Mouse (Mus musculus): ENCODE measurements at regions not wholly inside any gene's neighbourhood (a gene's known extent, or its start where the extent isn't known, plus 50 kb on each side); places are given as distances from the start of the nearest gene placed in this dataset.

DNA sequence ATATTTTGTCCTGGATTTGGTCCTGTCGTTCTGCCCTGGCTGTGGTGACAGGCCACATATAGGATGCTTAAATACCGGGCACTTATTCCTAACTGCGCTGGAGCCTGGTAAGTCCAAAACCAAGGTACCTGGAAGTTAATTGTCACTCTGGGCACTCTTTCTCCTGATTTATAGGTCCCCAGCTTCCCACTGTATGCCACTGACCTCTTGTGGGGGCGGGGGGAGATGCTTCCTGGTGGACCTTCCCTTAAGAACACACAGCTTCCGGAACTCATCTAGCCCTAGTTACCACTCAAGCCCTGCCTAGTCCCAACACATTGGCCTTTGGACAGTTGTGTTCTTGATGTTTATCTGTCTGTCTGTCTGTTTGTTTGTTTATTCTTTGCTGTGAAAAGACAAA lies 165.3 kb upstream of the Ppp2r2d start:
- 85% methylated on average over 5 of the region's 5 CpGs for WGBS
- H3K4me3 ChIP-seq: no peak overlapping the region
- H3K27ac ChIP-seq: no peak overlapping the region
- no peak overlapping the region for H3K4me2 ChIP-seq
- no peaks in the 10 kb centered on the region for H3K4me1 ChIP-seq
- no peaks in the 10 kb centered on the region for H3K36me3 ChIP-seq (ENCODE audit: poor library complexity, severe bottlenecking)
- H3K27me3 ChIP-seq: no peaks in the 10 kb centered on the region
- no peak overlapping the region for H3K9ac ChIP-seq
- no peaks in the 10 kb centered on the region for H3K9me3 ChIP-seq (replicated peaks)
- ATAC-seq: no peak

DNA sequence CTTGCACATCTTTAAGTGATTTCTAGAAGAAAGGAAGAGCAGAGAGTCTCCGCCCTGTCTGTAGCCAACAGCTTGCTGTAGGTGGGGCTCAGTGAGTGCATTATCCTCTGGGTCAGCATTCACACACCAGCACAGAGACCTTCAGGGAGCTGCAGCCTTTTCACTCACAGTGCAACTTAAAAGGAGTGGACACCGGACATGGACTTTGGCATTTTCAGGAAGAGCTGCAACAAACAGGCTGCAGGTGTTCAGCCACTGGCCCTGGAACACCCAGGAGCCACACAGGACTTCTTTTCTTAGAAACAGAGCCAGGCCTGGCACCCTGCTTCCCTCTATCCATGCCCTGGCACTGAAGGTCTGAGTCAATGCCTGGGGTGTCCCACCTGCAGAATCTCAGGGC lies 166.3 kb upstream of the Ppp2r2d start:
- ATAC-seq: no peak
- Histone ChIP-seq H3K27me3 (no peaks in the 10 kb centered on the region), H3K36me3 (ENCODE audit: poor library complexity, severe bottlenecking) (no peaks in the 10 kb centered on the region), H3K4me1 (no peaks in the 10 kb centered on the region), H3K27ac (no peak overlapping the region), H3K9ac (no peak overlapping the region), H3K9me3 (replicated peaks) (no peaks in the 10 kb centered on the region), H3K4me3 (no peak overlapping the region), H3K4me2 (no peak overlapping the region)
- WGBS: 81% methylated on average over 2 of the region's 2 CpGs

DNA sequence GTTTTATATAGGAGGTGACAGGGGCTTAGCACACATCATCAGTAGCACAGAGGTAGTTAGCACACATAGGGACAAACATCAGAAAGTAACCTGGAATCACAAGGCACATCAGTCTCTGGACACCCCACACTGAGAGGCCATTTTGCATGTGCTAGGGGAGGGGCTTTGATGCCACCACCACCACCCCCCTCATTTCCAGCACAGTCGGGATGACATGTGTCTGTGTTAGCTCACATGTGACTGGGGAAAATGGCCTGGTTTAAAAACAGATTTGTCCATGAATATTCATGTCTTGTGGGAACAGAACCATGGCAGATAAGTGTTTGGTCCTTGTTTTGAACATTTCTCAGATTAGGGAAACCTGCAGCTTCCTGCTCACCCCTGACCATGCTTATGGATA lies 172.9 kb upstream of the Ppp2r2d start:
- Histone ChIP-seq H3K4me3 (no peak overlapping the region), H3K4me2 (no peak overlapping the region), H3K27ac (peak overlapping the region; percentile 23; the same call in 1 of the 2 replicates), H3K4me1 (peaks cover 32% of the 10 kb centered on the region), H3K9ac (no peak overlapping the region), H3K36me3 (ENCODE audit: poor library complexity, severe bottlenecking) (no peaks in the 10 kb centered on the region), H3K27me3 (no peaks in the 10 kb centered on the region), H3K9me3 (replicated peaks) (no peaks in the 10 kb centered on the region)
- peak; percentile 79 for ATAC-seq
- WGBS: 19% methylated on average over 1 of the region's 1 CpGs

DNA sequence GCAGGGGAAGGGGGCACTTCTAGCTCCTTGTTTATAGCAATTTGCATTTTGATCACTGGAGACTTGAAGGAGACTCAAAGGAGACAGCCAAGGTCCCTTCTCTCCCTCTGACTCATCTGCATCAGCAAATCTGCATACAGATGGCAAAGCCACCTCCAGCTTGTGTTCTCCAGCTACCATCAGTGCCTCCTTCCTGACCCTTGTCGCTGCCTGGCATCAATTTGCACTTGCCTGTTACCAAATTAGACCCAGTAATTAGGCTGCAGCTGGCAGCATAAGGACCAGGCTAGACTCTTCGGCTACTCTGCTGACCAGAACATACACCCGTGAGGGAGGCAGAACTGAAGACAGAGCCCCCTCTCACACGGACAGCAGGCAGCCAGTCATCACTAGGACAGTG lies 177.5 kb upstream of the Ppp2r2d start:
- no peaks in the 10 kb centered on the region for H3K27me3 ChIP-seq
- peak overlapping the region; percentile 80 for H3K27ac ChIP-seq
- no peak overlapping the region for H3K4me3 ChIP-seq
- WGBS: 32% methylated on average over 4 of the region's 4 CpGs
- ATAC-seq: peak; percentile 72
- H3K36me3 ChIP-seq (ENCODE audit: poor library complexity, severe bottlenecking): no peaks in the 10 kb centered on the region
- no peak overlapping the region for H3K9ac ChIP-seq
- peak overlapping the region; percentile 0; the same call in 1 of the 2 replicates for H3K4me2 ChIP-seq
- H3K9me3 ChIP-seq (replicated peaks): no peaks in the 10 kb centered on the region
- H3K4me1 ChIP-seq: peaks cover 36% of the 10 kb centered on the region

DNA sequence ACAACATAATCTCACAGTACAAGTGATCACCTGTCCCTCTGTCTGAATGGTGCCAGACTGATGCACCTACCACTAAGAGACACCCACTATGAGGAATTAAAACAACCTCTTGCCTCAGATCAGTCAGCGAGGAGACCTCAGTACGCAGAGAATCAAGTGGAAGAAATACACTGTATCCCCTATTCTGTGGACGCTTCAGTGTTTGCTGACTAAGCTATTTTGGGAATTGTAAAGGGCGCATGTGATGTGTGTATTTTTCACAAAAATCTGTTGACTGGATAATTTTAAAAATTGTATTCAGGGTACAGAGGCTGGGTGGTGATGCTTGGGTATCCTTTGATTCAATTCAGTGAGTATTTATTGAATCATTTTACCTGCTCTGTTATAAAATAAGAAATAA lies 185.8 kb upstream of the Ppp2r2d start:
- Histone ChIP-seq H3K4me2 (no peak overlapping the region), H3K27me3 (no peaks in the 10 kb centered on the region), H3K27ac (no peak overlapping the region), H3K4me3 (no peak overlapping the region), H3K9ac (no peak overlapping the region), H3K36me3 (ENCODE audit: poor library complexity, severe bottlenecking) (no peaks in the 10 kb centered on the region), H3K9me3 (replicated peaks) (no peaks in the 10 kb centered on the region), H3K4me1 (peaks cover 7% of the 10 kb centered on the region; the same call in 1 of the 2 replicates)
- no peak for ATAC-seq
- 86% methylated on average over 4 of the region's 4 CpGs for WGBS

DNA sequence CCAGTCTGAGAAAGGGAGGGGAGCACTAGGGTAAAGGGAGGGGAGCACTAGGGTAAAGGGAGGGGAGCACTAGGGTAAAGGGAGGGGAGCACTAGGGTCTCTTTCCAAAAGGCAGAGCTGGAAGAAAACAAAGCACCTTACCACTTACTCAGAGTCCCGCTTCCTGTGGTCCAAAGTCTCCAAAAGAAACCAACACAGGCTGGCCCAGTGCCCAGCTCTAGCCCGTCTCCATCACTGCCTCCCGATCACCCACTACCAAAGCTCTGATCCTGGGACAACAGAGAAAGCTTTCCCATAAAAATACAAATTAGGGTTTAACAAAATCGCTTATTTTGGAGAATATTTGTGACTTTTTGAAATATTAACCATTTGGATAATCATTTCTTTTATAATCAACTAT lies 188.4 kb upstream of the Ppp2r2d start:
- Histone ChIP-seq H3K36me3 (ENCODE audit: poor library complexity, severe bottlenecking) (no peaks in the 10 kb centered on the region), H3K27me3 (no peaks in the 10 kb centered on the region), H3K4me1 (peaks cover 7% of the 10 kb centered on the region; the same call in 1 of the 2 replicates), H3K9me3 (replicated peaks) (no peaks in the 10 kb centered on the region), H3K9ac (no peak overlapping the region), H3K4me2 (no peak overlapping the region), H3K4me3 (no peak overlapping the region), H3K27ac (no peak overlapping the region)
- WGBS: 68% methylated on average over 4 of the region's 4 CpGs
- no peak for ATAC-seq

DNA sequence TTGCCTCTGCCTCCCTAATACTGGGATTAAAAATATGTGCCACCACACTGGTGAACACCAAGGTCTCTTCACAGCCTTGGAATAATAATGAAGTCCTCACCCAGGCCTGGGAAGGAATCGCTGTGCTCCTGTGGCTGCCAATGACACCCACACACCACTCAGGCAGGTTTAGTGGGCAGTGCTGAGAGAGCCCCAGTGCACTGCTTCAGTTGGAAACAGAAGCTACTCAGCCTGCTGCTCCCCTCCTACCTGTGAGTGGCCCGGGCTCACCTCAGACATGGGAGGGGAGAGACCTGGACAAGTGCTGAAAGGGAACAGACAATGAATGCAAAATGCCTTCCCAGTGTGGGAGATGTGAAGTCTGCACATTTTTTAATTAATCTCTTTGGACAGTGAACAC lies 188.8 kb upstream of the Ppp2r2d start:
- WGBS: 89% methylated on average over 2 of the region's 2 CpGs
- no peak overlapping the region for H3K4me2 ChIP-seq
- no peaks in the 10 kb centered on the region for H3K36me3 ChIP-seq (ENCODE audit: poor library complexity, severe bottlenecking)
- H3K9me3 ChIP-seq (replicated peaks): no peaks in the 10 kb centered on the region
- H3K27me3 ChIP-seq: no peaks in the 10 kb centered on the region
- no peak overlapping the region for H3K4me3 ChIP-seq
- H3K4me1 ChIP-seq: peaks cover 7% of the 10 kb centered on the region; the same call in 1 of the 2 replicates
- H3K27ac ChIP-seq: no peak overlapping the region
- no peak for ATAC-seq
- H3K9ac ChIP-seq: no peak overlapping the region

DNA sequence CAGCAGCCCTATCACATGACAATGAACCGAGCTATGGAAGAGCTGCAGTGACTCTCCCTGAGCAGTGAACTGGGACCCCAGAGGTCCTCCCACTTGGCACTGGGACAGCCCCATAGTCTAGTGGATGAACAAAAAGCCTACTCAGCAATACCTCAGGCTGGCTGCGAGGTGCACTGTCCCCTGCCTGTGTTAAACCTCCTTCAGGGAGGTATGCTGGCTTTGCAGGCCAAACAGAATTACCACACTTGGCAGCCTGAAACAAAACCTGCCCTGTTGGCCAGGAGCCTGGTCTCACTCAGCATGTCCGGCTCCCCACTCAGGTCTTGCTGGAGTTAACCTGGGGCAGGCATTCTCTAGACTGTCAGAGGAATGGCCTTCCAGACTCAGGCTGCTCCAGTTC lies 189.9 kb upstream of the Ppp2r2d start:
- 75% methylated on average over 3 of the region's 3 CpGs for WGBS
- no peak overlapping the region for H3K27ac ChIP-seq
- no peak overlapping the region for H3K4me2 ChIP-seq
- ATAC-seq: no peak
- no peaks in the 10 kb centered on the region for H3K27me3 ChIP-seq
- no peak overlapping the region for H3K4me3 ChIP-seq
- H3K9me3 ChIP-seq (replicated peaks): no peaks in the 10 kb centered on the region
- H3K9ac ChIP-seq: no peak overlapping the region
- no peaks in the 10 kb centered on the region for H3K36me3 ChIP-seq (ENCODE audit: poor library complexity, severe bottlenecking)
- H3K4me1 ChIP-seq: peaks cover 7% of the 10 kb centered on the region; the same call in 1 of the 2 replicates

DNA sequence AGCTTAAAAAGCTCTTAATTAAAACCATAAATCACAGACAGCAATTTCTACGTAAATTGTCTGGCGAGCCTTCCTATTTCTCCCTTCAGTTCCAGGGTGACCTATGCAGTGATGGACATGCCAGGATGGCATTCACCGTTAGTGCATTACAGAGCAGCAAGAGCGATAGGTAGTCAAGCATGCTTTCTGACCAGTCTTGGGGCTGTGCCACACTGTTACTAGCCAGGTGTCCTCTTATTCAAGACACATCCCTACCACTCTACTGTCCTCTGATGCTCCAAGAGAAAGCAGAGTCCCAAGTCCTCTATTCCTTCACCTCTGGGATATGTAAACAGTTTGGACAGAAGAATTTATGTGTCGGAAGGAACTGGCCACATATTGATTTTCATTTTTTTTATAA lies 194.9 kb upstream of the Ppp2r2d start:
- Histone ChIP-seq H3K9me3 (replicated peaks) (no peaks in the 10 kb centered on the region), H3K4me2 (no peak overlapping the region), H3K27ac (no peak overlapping the region), H3K36me3 (ENCODE audit: poor library complexity, severe bottlenecking) (no peaks in the 10 kb centered on the region), H3K4me1 (peaks cover 3% of the 10 kb centered on the region; the same call in 1 of the 2 replicates), H3K4me3 (no peak overlapping the region), H3K9ac (no peak overlapping the region), H3K27me3 (no peaks in the 10 kb centered on the region)
- no peak for ATAC-seq
- 92% methylated on average over 5 of the region's 5 CpGs for WGBS

DNA sequence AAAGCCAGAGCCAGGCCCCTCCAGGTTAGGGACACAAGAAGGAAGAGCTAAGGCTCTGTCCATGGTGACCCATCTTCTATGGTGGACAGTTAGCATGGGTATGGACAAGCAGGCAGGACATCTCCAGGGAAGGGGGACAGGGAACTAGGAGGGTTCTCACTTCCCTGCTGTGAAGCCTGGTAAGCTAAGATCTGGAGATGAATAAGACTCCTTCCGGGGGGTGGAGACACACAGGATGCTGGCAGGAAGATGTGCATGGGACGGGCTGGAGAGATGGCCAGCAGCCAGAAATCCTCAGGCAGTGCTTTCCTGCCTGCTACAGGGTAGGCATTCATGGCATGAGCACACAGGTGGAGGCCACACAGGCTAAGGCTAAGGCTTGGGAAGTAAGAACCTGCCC lies 198.2 kb upstream of the Ppp2r2d start:
- H3K4me3 ChIP-seq: no peak overlapping the region
- WGBS: 77% methylated on average over 2 of the region's 2 CpGs
- H3K9me3 ChIP-seq (replicated peaks): no peaks in the 10 kb centered on the region
- H3K4me2 ChIP-seq: no peak overlapping the region
- no peaks in the 10 kb centered on the region for H3K27me3 ChIP-seq
- no peak overlapping the region for H3K9ac ChIP-seq
- no peaks in the 10 kb centered on the region for H3K4me1 ChIP-seq
- no peaks in the 10 kb centered on the region for H3K36me3 ChIP-seq (ENCODE audit: poor library complexity, severe bottlenecking)
- H3K27ac ChIP-seq: no peak overlapping the region
- ATAC-seq: no peak

DNA sequence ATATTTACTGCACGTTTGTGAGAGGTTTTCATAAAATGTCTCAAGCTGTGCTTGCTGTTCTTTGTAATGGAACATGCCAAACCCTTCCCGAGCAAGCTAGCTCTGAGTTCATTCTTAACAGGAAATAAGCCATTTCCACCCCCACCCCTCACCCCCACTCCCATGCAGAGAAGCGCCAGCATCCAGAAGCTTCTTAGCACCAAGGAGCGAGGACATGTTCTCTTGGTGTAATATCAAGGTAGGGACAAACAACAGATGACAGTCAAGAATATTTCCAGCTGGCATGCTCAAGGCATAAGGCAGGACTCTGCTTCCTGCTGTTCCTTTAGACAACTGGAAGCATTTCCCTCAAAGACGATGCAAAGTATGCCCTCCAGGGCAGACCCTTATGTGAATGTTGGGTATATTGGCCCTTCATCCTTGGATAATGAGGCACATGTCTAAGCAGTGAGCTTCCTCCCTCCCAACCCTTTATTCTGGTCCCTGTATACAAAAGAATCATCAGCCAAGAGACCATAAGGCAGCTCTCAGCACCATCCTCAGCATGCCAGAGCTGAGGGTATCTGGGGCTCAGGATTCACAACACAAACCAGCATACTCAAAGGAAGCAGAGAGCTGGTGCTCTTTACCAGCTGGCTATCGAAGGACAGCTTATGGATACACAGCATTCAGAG lies 205.2 kb upstream of the Ppp2r2d start:
- Histone ChIP-seq H3K27ac (no peak overlapping the region), H3K9ac (no peak overlapping the region), H3K9me3 (replicated peaks) (no peaks in the 10 kb centered on the region), H3K4me3 (no peak overlapping the region), H3K4me2 (no peak overlapping the region), H3K4me1 (no peaks in the 10 kb centered on the region), H3K27me3 (no peaks in the 10 kb centered on the region), H3K36me3 (ENCODE audit: poor library complexity, severe bottlenecking) (no peaks in the 10 kb centered on the region)
- ATAC-seq: 0 out of 2 replicates have a peak, but pooled peaks have one; percentile 21
- WGBS: 67% methylated on average over 6 of the region's 6 CpGs

DNA sequence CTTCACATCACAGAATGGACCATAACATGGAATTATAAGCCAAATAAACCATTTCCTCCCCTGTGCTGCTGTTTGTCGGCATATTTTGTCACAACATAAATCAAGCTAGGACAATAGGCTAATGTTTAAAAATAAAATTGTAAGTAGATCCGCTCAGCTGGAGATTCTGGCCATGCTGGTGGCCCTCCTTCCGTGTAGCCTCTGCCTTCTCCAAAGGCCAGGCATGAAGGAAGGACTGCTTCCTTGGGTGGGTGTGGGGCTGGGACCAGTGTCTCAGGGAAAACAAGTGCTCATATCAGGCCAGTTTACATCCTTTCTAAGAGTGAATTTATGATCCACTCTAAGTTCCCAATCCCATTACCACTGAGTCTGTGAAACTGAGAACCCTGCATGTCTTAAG lies 206.3 kb upstream of the Ppp2r2d start:
- no peaks in the 10 kb centered on the region for H3K27me3 ChIP-seq
- H3K4me3 ChIP-seq: no peak overlapping the region
- H3K36me3 ChIP-seq (ENCODE audit: poor library complexity, severe bottlenecking): no peaks in the 10 kb centered on the region
- H3K4me1 ChIP-seq: no peaks in the 10 kb centered on the region
- H3K27ac ChIP-seq: no peak overlapping the region
- WGBS: 88% methylated on average over 3 of the region's 3 CpGs
- no peaks in the 10 kb centered on the region for H3K9me3 ChIP-seq (replicated peaks)
- no peak overlapping the region for H3K9ac ChIP-seq
- no peak overlapping the region for H3K4me2 ChIP-seq
- no peak for ATAC-seq

DNA sequence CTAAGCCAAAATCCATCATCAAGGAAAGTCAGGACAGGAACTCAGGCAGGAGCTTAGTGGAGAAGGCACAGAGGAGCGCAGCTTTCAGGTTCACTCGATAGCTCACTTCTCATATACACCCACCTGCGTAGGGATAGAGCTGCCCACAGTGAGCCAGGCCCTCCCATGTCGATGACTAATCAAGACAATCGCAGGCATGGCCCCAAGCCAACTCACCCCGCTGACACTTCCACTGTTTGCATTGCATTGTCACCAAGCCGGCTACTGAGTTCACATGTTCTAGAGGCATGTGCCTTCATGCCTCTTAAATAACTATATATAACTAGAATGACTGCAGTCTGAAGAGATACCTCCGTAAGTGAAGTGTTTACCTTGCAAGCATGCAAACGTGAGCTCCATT lies 219.8 kb upstream of the Ppp2r2d start:
- H3K27ac ChIP-seq: no peak overlapping the region
- H3K4me3 ChIP-seq: no peak overlapping the region
- no peak overlapping the region for H3K9ac ChIP-seq
- no peaks in the 10 kb centered on the region for H3K36me3 ChIP-seq (ENCODE audit: poor library complexity, severe bottlenecking)
- 84% methylated on average over 9 of the region's 9 CpGs for WGBS
- ATAC-seq: no peak
- no peaks in the 10 kb centered on the region for H3K9me3 ChIP-seq (replicated peaks)
- no peaks in the 10 kb centered on the region for H3K4me1 ChIP-seq
- no peak overlapping the region for H3K4me2 ChIP-seq
- H3K27me3 ChIP-seq: no peaks in the 10 kb centered on the region

Measured in forebrain, embryonic 13.5 days (tissue).